Mouse (Mus musculus) forebrain, embryonic 15.5 days (tissue): ENCODE results near the gene Parp14. TPM values are rescaled to one million over a fixed set of nuclear protein-coding genes. Genes with fewer than 3 reads are reported as not detected.

Experiments
- ATAC-seq: fragments of 200-750 bp; cut with Nextera tagmentation; replicated peaks from 2 replicates; pipeline ENCODE4 v1.8.0; 2017; ENCODE audit warnings: mild to moderate bottlenecking, moderate TSS enrichment, moderate library complexity
- H3K27ac ChIP-seq: fragments of 300-500 bp; sonication (generic); replicated peaks from 2 replicates; pipeline ENCODE4 v1.5.1; 2015; ENCODE audit warnings: mild to moderate bottlenecking, inconsistent platforms
- H3K27me3 ChIP-seq: fragments of 300-500 bp; sonication (generic); 2 replicates; pipeline ENCODE4 v1.6.1; 2015; ENCODE audit warnings: inconsistent platforms
- H3K36me3 ChIP-seq: fragments of 300-500 bp; sonication (generic); 2 replicates; pipeline ENCODE4 v1.6.1; 2015; ENCODE audit warnings: mild to moderate bottlenecking, inconsistent platforms
- H3K4me1 ChIP-seq: fragments of 300-500 bp; sonication (generic); 2 replicates; pipeline ENCODE4 v1.6.1; 2015; ENCODE audit warnings: inconsistent platforms
- H3K4me2 ChIP-seq: fragments of 300-500 bp; sonication (generic); replicated peaks from 2 replicates; pipeline ENCODE4 v1.6.1; 2015; ENCODE audit warnings: mild to moderate bottlenecking, inconsistent platforms
- H3K4me3 ChIP-seq: fragments of 300-500 bp; sonication (generic); 2 replicates; pipeline ENCODE4 v1.5.1; 2015; ENCODE audit warnings: mild to moderate bottlenecking, inconsistent platforms
- H3K9ac ChIP-seq: fragments of 300-500 bp; sonication (generic); replicated peaks from 2 replicates; pipeline ENCODE4 v1.6.1; 2015; ENCODE audit warnings: mild to moderate bottlenecking, inconsistent platforms
- H3K9me3 ChIP-seq: fragments of 300-500 bp; sonication (generic); 2 replicates; pipeline ENCODE4 v1.6.1; 2016; ENCODE audit warnings: inconsistent platforms
- WGBS: fragments of 180-500 bp; shearing (Covaris S2); methylation state at CpG from one replicate; pipeline ENCODE4 v1.1.7; 2015; ENCODE audit warnings: mixed read lengths; 5-methylcytosine and 5-hydroxymethylcytosine counted together
- polyA plus RNA-seq: library from polyadenylated mRNA; unstranded; fragments of >200 nt; fragmentation: Nextera tagmentation; extraction: Ambion mirVana; gene quantifications from 2 replicates; pipeline ENCODE4 v1.2.1, GENCODE M21; 2015

Gene Parp14
- polyA plus RNA-seq, 1 experiment from 2014 or later = 0.19 TPM

GRCm38 (mm10) chr16:35806973-35807662 lies 64.2 kb downstream of the Parp14 start:
- H3K9ac ChIP-seq = no peak overlapping the region
- 88% methylated on average over 6 of the region's 6 CpGs for WGBS
- H3K27ac ChIP-seq = no peak overlapping the region
- no peak overlapping the region for H3K4me3 ChIP-seq
- no peak for ATAC-seq
- no peak overlapping the region for H3K4me2 ChIP-seq
- no peaks in the 10 kb centered on the region for H3K9me3 ChIP-seq
- H3K27me3 ChIP-seq = no peaks in the 10 kb centered on the region
- peaks cover 3% of the 10 kb centered on the region; the same call in 1 of the 2 replicates for H3K36me3 ChIP-seq
- no peaks in the 10 kb centered on the region for H3K4me1 ChIP-seq

GRCm38 (mm10) chr16:35803723-35804122 lies 67.6 kb downstream of the Parp14 start:
- H3K27ac ChIP-seq = no peak overlapping the region
- no peak for ATAC-seq
- H3K9ac ChIP-seq = no peak overlapping the region
- no peak overlapping the region for H3K4me2 ChIP-seq
- no peaks in the 10 kb centered on the region for H3K27me3 ChIP-seq
- 92% methylated on average over 4 of the region's 4 CpGs for WGBS
- H3K4me3 ChIP-seq = no peak overlapping the region
- H3K36me3 ChIP-seq = peaks cover 3% of the 10 kb centered on the region; the same call in 1 of the 2 replicates
- H3K4me1 ChIP-seq = no peaks in the 10 kb centered on the region
- no peaks in the 10 kb centered on the region for H3K9me3 ChIP-seq

- Histone ChIP-seq H3K4me2 (no peak overlapping the region), H3K9me3 (no peaks in the 10 kb centered on the region), H3K4me3 (no peak overlapping the region), H3K36me3 (peaks cover 3% of the 10 kb centered on the region; the same call in 1 of the 2 replicates), H3K27me3 (no peaks in the 10 kb centered on the region), H3K4me1 (no peaks in the 10 kb centered on the region), H3K9ac (no peak overlapping the region), H3K27ac (no peak overlapping the region)
- WGBS = 96% methylated on average over 7 of the region's 7 CpGs
- ATAC-seq = no peak
Measured at GRCm38 (mm10) chr16:35802163-35802562, 69.2 kb downstream of the Parp14 start.

- Histone ChIP-seq H3K27me3 (no peaks in the 10 kb centered on the region), H3K27ac (no peak overlapping the region), H3K9me3 (no peaks in the 10 kb centered on the region), H3K36me3 (peaks cover 18% of the 10 kb centered on the region), H3K4me1 (peaks cover 3% of the 10 kb centered on the region; the same call in 1 of the 2 replicates), H3K4me3 (no peak overlapping the region), H3K9ac (no peak overlapping the region), H3K4me2 (no peak overlapping the region)
- 74% methylated on average over 6 of the region's 6 CpGs for WGBS
- no peak for ATAC-seq
Measured at GRCm38 (mm10) chr16:35791962-35792521, 79.3 kb downstream of the Parp14 start.

GRCm38 (mm10) chr16:35788330-35788729 lies 83.0 kb downstream of the Parp14 start:
- no peak overlapping the region for H3K4me2 ChIP-seq
- no peak overlapping the region for H3K27ac ChIP-seq
- no peak overlapping the region for H3K4me3 ChIP-seq
- no peaks in the 10 kb centered on the region for H3K27me3 ChIP-seq
- peaks cover 3% of the 10 kb centered on the region; the same call in 1 of the 2 replicates for H3K4me1 ChIP-seq
- no peak overlapping the region for H3K9ac ChIP-seq
- WGBS = 90% methylated on average over 6 of the region's 6 CpGs
- peaks cover 18% of the 10 kb centered on the region for H3K36me3 ChIP-seq
- no peak for ATAC-seq
- H3K9me3 ChIP-seq = no peaks in the 10 kb centered on the region

GRCm38 (mm10) chr16:35787568-35788189 lies 83.7 kb downstream of the Parp14 start:
- Histone ChIP-seq H3K27me3 (no peaks in the 10 kb centered on the region), H3K4me2 (no peak overlapping the region), H3K27ac (no peak overlapping the region), H3K36me3 (peaks cover 18% of the 10 kb centered on the region), H3K9me3 (no peaks in the 10 kb centered on the region), H3K4me3 (no peak overlapping the region), H3K4me1 (peaks cover 3% of the 10 kb centered on the region; the same call in 1 of the 2 replicates), H3K9ac (no peak overlapping the region)
- 41% methylated on average over 8 of the region's 8 CpGs for WGBS
- no peak for ATAC-seq

- Histone ChIP-seq H3K36me3 (peaks cover 18% of the 10 kb centered on the region), H3K4me1 (peaks cover 3% of the 10 kb centered on the region; the same call in 1 of the 2 replicates), H3K9ac (no peak overlapping the region), H3K27ac (no peak overlapping the region), H3K27me3 (no peaks in the 10 kb centered on the region), H3K4me3 (no peak overlapping the region), H3K9me3 (no peaks in the 10 kb centered on the region), H3K4me2 (no peak overlapping the region)
- 76% methylated on average over 6 of the region's 6 CpGs for WGBS
- no peak for ATAC-seq
Measured at GRCm38 (mm10) chr16:35787163-35787562, 84.2 kb downstream of the Parp14 start.

- Histone ChIP-seq H3K9ac (no peak overlapping the region), H3K27ac (no peak overlapping the region), H3K9me3 (no peaks in the 10 kb centered on the region), H3K4me1 (peaks cover 3% of the 10 kb centered on the region; the same call in 1 of the 2 replicates), H3K27me3 (no peaks in the 10 kb centered on the region), H3K4me2 (no peak overlapping the region), H3K4me3 (no peak overlapping the region), H3K36me3 (peaks cover 12% of the 10 kb centered on the region)
- no peak for ATAC-seq
- 87% methylated on average over 7 of the region's 7 CpGs for WGBS
Measured at GRCm38 (mm10) chr16:35784134-35784725, 87.1 kb downstream of the Parp14 start.

GRCm38 (mm10) chr16:35783207-35783573 lies 88.2 kb downstream of the Parp14 start:
- no peak for ATAC-seq
- Histone ChIP-seq H3K4me1 (peaks cover 3% of the 10 kb centered on the region; the same call in 1 of the 2 replicates), H3K36me3 (peaks cover 6% of the 10 kb centered on the region), H3K27ac (no peak overlapping the region), H3K4me3 (no peak overlapping the region), H3K4me2 (no peak overlapping the region), H3K27me3 (no peaks in the 10 kb centered on the region), H3K9ac (no peak overlapping the region), H3K9me3 (no peaks in the 10 kb centered on the region)
- 91% methylated on average over 3 of the region's 3 CpGs for WGBS

Other genes with a start within 250 kb of the Parp14 start
- gene Dirc2, start 102.2 kb downstream of the Parp14 start, polyA plus RNA-seq = 33.1 and 40.1 TPM in 2 replicates
- gene Hspbap1, start 101.2 kb downstream of the Parp14 start, polyA plus RNA-seq = 22.4 and 23.7 TPM in 2 replicates
- 2.4 and 2.5 TPM in 2 replicates for gene Parp9, start 66.9 kb upstream of the Parp14 start, polyA plus RNA-seq
- 1.7 and 2.2 TPM in 2 replicates for gene Dtx3l, start 67.6 kb upstream of the Parp14 start, polyA plus RNA-seq
- 75.2 and 76.2 TPM in 2 replicates for gene Kpna1, start 107.2 kb upstream of the Parp14 start, polyA plus RNA-seq
- gene Wdr5b, start 169.6 kb upstream of the Parp14 start, polyA plus RNA-seq = 14.1 and 16.1 TPM in 2 replicates
- gene Fam162a, start 200.1 kb upstream of the Parp14 start, polyA plus RNA-seq = 169 and 188 TPM in 2 replicates
- 34.7 and 35.4 TPM in 2 replicates for gene Ccdc58, start 200.1 kb upstream of the Parp14 start, polyA plus RNA-seq